Comparison of ENCODE assay signal across 9 mouse cellular contexts in genomic region chr1:120032804-120033468, GRCm38 (mm10). TPM values are rescaled to one million over a fixed set of nuclear protein-coding genes. Genes with fewer than 3 reads are reported as not detected.
A peak's percentile ranks its signal among the peaks of the same experiment; 100 is the strongest.
DNase-seq lines count a peak whose midpoint lies in the region; ATAC-seq and TF ChIP-seq lines count a peak whose summit lies in the region.
"Had no signal": no experiment of that assay in that cellular context is flagged by ENCODE, and none has a peak within 500 bp of the region (broad histone marks: within the 10 kb centered on the region; RNA-seq: fewer than 3 reads in every experiment).

No protein-coding gene starts in this region.

- H3K9ac ChIP-seq in forebrain, embryonic 13.5 days, result no peak overlapping the region
- H3K9ac ChIP-seq in liver, embryonic 15.5 days, result no peak overlapping the region
- H3K9ac ChIP-seq in neural tube, embryonic 13.5 days, result no peak overlapping the region
- H3K9ac ChIP-seq in stomach, postnatal 0 days (ENCODE audit: low read length), result no peak overlapping the region

- peaks cover 9% of the 10 kb centered on the region for H3K4me1 ChIP-seq in E14TG2a.4 (replicated peaks; ENCODE audit: low read depth, low read length)
- H3K4me1 ChIP-seq in forebrain, embryonic 13.5 days, result peaks cover 9% of the 10 kb centered on the region
- peaks cover 5% of the 10 kb centered on the region for H3K4me1 ChIP-seq in liver, embryonic 15.5 days (replicated peaks)
- H3K4me1 ChIP-seq in neural tube, embryonic 13.5 days (replicated peaks), result 0 out of 2 replicates have a peak, but pooled peaks cover 4% of the 10 kb centered on the region
- no peaks in the 10 kb centered on the region for H3K4me1 ChIP-seq in stomach, postnatal 0 days (replicated peaks; ENCODE audit: control insufficient read depth, insufficient read depth)

- intact Hi-C loops in heart, postnatal 10 days (cut with DNase I), result loop anchor here (1.0 to 2.0 kb wide), 2 partner anchors 60 to 122 kb away; no protein-coding TSS in a partner anchor

- H3K4me2 ChIP-seq in forebrain, embryonic 13.5 days, result no peak overlapping the region
- H3K4me2 ChIP-seq in liver, embryonic 15.5 days, result no peak overlapping the region
- H3K4me2 ChIP-seq in neural tube, embryonic 13.5 days, result no peak overlapping the region
- no peak overlapping the region for H3K4me2 ChIP-seq in stomach, postnatal 0 days (replicated peaks; ENCODE audit: low read depth)

- H3K27me3 ChIP-seq in E14TG2a.4 (ENCODE audit: insufficient read depth, low read length), result peaks cover 12% of the 10 kb centered on the region
- H3K27me3 ChIP-seq in forebrain, embryonic 13.5 days, result no peaks in the 10 kb centered on the region
- H3K27me3 ChIP-seq in liver, embryonic 15.5 days, result no peaks in the 10 kb centered on the region
- no peaks in the 10 kb centered on the region for H3K27me3 ChIP-seq in neural tube, embryonic 13.5 days
- no peaks in the 10 kb centered on the region for H3K27me3 ChIP-seq in stomach, postnatal 0 days (ENCODE audit: control insufficient read depth, insufficient read depth, low read length)

- ATAC-seq in forebrain, embryonic 13.5 days, result peak; percentile 70
- peak; percentile 71 for ATAC-seq in liver, embryonic 15.5 days (ENCODE audit: insufficient read depth)
- peak; percentile 71; the same call in 1 of the 2 replicates for ATAC-seq in neural tube, embryonic 13.5 days (ENCODE audit: low read depth)
- peak; percentile 90 for ATAC-seq in stomach, postnatal 0 days (ENCODE audit: low FRiP score, low TSS enrichment)

- no peak for TF ChIP-seq EP300 in stomach, postnatal 0 days (optimal IDR thresholded peaks at IDR 0.05)

- 48% methylated on average over 10 of the region's 10 CpGs for WGBS in forebrain, embryonic 13.5 days
- WGBS in liver, embryonic 15.5 days (ENCODE audit: insufficient replicate concordance), result 31% methylated on average over 10 of the region's 10 CpGs
- 47% methylated on average over 10 of the region's 10 CpGs for WGBS in neural tube, embryonic 13.5 days
- WGBS in stomach, postnatal 0 days, result 40% methylated on average over 10 of the region's 10 CpGs

- H3K4me3 ChIP-seq in E14TG2a.4 (replicated peaks; ENCODE audit: low read length), result no peak overlapping the region
- no peak overlapping the region for H3K4me3 ChIP-seq in forebrain, embryonic 13.5 days
- H3K4me3 ChIP-seq in liver, embryonic 15.5 days (replicated peaks), result no peak overlapping the region
- H3K4me3 ChIP-seq in neural tube, embryonic 13.5 days, result no peak overlapping the region
- H3K4me3 ChIP-seq in stomach, postnatal 0 days (ENCODE audit: low read depth, low read length), result no peak overlapping the region

- H3K27ac ChIP-seq in forebrain, embryonic 13.5 days, result no peak overlapping the region
- no peak overlapping the region for H3K27ac ChIP-seq in liver, embryonic 15.5 days (replicated peaks)
- H3K27ac ChIP-seq in neural tube, embryonic 13.5 days (replicated peaks), result no peak overlapping the region
- no peak overlapping the region for H3K27ac ChIP-seq in stomach, postnatal 0 days (replicated peaks)

- peak; percentile 49 for DNase-seq in c-Kit-positive CD71-positive TER-119-positive erythroid progenitor cells, embryonic 14.5 days (ENCODE audit: low spot score)
- DNase-seq in heart, postnatal 10 days, result peak; percentile 81 to 88
- DNase-seq in kidney, postnatal 36 days, result peak; percentile 95 to 96
- peak; percentile 91 for DNase-seq in stomach, postnatal 0 days (ENCODE audit: low spot score)

- no peaks in the 10 kb centered on the region for H3K9me3 ChIP-seq in E14TG2a.4 (ENCODE audit: low read length)
- H3K9me3 ChIP-seq in forebrain, embryonic 13.5 days (replicated peaks), result no peaks in the 10 kb centered on the region
- no peaks in the 10 kb centered on the region for H3K9me3 ChIP-seq in liver, embryonic 15.5 days (replicated peaks)
- H3K9me3 ChIP-seq in neural tube, embryonic 13.5 days, result no peaks in the 10 kb centered on the region
- H3K9me3 ChIP-seq in stomach, postnatal 0 days (ENCODE audit: control insufficient read depth, low read length), result no peaks in the 10 kb centered on the region

- TF ChIP-seq CTCF in E14TG2a.4 (conservative IDR thresholded peaks at IDR 0.05; ENCODE audit: low read length), result peak; percentile 97
- TF ChIP-seq CTCF in stomach, postnatal 0 days (IDR thresholded peaks at IDR 0.05; ENCODE audit: low read depth), result peak; percentile 99

- no peaks in the 10 kb centered on the region for H3K36me3 ChIP-seq in E14TG2a.4 (ENCODE audit: insufficient read depth, low read length)
- H3K36me3 ChIP-seq in forebrain, embryonic 13.5 days (ENCODE audit: poor library complexity, severe bottlenecking), result no peaks in the 10 kb centered on the region
- H3K36me3 ChIP-seq in liver, embryonic 15.5 days (replicated peaks), result no peaks in the 10 kb centered on the region
- no peaks in the 10 kb centered on the region for H3K36me3 ChIP-seq in neural tube, embryonic 13.5 days
- H3K36me3 ChIP-seq in stomach, postnatal 0 days (ENCODE audit: control insufficient read depth, insufficient read depth, low read length), result no peaks in the 10 kb centered on the region

RNA-seq across cellular contexts. Expression of gene Sctr, which starts 26.2 kb away (rescaled TPM):
- 0.45 and 0.52 TPM in 2 replicates for polyA plus RNA-seq in forebrain, embryonic 13.5 days (2015; fragmentation: Nextera tagmentation; extraction: Ambion mirVana)
- total RNA-seq in heart, postnatal 10 days (2021), result under 1 TPM in 1 of 2 experiments, not detected in 1; 0.29 TPM
- polyA plus RNA-seq in liver, embryonic 15.5 days (2015; fragmentation: Nextera tagmentation; extraction: Ambion mirVana), result not detected in 2 replicates
- 0.58 and 0.61 TPM in 2 replicates for polyA plus RNA-seq in neural tube, embryonic 13.5 days (2015; fragmentation: Nextera tagmentation; extraction: Ambion mirVana)
- polyA plus RNA-seq in stomach, postnatal 0 days (2015; fragmentation: Nextera tagmentation; extraction: Ambion mirVana), result 3.0 and 4.6 TPM in 2 replicates

RNA-seq across cellular contexts. Expression of gene Cfap221, which starts 35.9 kb away (rescaled TPM):
- 0.72 TPM in 1 of 2 replicates, not detected in the other for polyA plus RNA-seq in forebrain, embryonic 13.5 days (2015; fragmentation: Nextera tagmentation; extraction: Ambion mirVana)
- not detected for total RNA-seq in heart, postnatal 10 days (2021)
- polyA plus RNA-seq in liver, embryonic 15.5 days (2015; fragmentation: Nextera tagmentation; extraction: Ambion mirVana), result 0.05 and 0.08 TPM in 2 replicates
- 0.32 TPM in 1 of 2 replicates, not detected in the other for polyA plus RNA-seq in neural tube, embryonic 13.5 days (2015; fragmentation: Nextera tagmentation; extraction: Ambion mirVana)
- polyA plus RNA-seq in stomach, postnatal 0 days (2015; fragmentation: Nextera tagmentation; extraction: Ambion mirVana), result 0.07 and 0.11 TPM in 2 replicates
- polyA plus RNA-seq: heart, embryonic 14.5 days had no signal

RNA-seq across cellular contexts. Expression of gene Tmem37, which starts 40.9 kb away (rescaled TPM):
- polyA plus RNA-seq in forebrain, embryonic 13.5 days (2015; fragmentation: Nextera tagmentation; extraction: Ambion mirVana), result 4.0 and 4.3 TPM in 2 replicates
- 1 to 10 TPM; 4.2 to 6.2 TPM for total RNA-seq in heart, postnatal 10 days (2021)
- 84.6 and 97.7 TPM in 2 replicates for polyA plus RNA-seq in liver, embryonic 15.5 days (2015; fragmentation: Nextera tagmentation; extraction: Ambion mirVana)
- 7.7 and 9.8 TPM in 2 replicates for polyA plus RNA-seq in neural tube, embryonic 13.5 days (2015; fragmentation: Nextera tagmentation; extraction: Ambion mirVana)
- 7.8 and 8.8 TPM in 2 replicates for polyA plus RNA-seq in stomach, postnatal 0 days (2015; fragmentation: Nextera tagmentation; extraction: Ambion mirVana)
